Mouse (Mus musculus) natural killer cell, adult 2 months (primary cell): ENCODE data around the gene Nop14.
"Not testable (repeated sequence)": the region's sequence is repeated elsewhere in the genome, so short reads cannot be mapped to it uniquely, and the experiment has no call there.

Experiments
- DNase-seq, 2 experiments: peaks; one replicate each; pipeline ENCODE4 v3.0.0; 2022; ENCODE audit warnings: low spot score in 2 of 2

The Nop14 gene

DNA sequence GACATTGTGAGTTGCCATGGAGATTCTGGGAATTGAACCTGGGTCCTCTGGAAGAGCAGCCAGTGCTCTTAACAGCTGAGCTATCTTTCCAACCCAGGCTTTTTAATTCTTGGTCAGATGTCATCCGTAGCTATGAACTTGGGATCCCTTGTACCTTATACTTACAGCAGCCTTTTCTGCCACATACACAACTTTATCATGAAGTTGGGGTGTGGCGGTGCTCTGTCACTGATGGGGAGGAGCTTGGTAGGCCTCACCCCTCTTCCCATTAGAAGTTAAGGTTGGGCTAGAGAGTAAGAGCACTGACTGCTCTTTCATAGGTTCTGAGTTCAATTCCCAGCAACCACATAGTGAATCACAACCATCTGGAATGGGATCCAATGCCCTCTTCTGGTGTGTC is 27.0 kb downstream of the Nop14 start:
- no peak for DNase-seq

DNA sequence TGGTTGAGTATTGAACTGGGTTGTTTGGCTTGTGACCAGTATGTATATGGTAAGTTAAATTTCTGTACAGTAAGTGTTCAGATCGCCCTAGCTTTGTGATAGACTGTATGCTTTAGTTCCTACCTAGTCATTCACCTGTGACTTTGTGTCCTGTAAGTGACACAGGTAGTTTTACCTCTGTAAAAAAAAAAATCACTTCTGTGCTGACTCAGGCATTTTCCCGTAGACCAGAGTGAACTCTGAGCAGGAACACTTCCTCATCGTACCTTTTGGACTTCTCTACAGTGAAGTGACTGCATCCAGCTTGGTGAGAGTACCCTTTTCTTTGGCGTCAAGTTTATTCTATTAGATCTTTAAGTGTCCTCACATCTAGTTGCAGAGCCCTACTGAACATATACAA is 50.0 kb downstream of the Nop14 start:
- no peak for DNase-seq

DNA sequence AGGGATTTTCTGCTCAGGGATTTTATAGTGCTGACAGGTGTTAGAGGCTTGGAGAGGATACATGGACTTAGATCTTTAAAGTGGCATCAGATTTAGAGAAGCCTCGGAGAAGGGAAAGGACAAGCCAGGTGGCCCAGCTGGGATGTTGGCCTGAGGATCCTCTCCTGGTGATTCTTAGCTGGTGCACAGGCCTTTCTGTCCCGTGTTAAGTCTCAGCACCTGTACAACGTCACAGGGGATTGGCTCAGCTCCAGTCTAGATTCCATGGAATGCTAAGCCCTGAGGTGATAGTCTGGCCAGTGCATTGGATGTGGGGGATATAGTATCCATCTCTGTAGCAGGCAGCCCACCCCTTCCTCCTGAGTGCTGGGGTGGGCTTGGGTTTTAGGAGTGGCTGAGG is 51.7 kb downstream of the Nop14 start:
- DNase-seq = no peak

DNA sequence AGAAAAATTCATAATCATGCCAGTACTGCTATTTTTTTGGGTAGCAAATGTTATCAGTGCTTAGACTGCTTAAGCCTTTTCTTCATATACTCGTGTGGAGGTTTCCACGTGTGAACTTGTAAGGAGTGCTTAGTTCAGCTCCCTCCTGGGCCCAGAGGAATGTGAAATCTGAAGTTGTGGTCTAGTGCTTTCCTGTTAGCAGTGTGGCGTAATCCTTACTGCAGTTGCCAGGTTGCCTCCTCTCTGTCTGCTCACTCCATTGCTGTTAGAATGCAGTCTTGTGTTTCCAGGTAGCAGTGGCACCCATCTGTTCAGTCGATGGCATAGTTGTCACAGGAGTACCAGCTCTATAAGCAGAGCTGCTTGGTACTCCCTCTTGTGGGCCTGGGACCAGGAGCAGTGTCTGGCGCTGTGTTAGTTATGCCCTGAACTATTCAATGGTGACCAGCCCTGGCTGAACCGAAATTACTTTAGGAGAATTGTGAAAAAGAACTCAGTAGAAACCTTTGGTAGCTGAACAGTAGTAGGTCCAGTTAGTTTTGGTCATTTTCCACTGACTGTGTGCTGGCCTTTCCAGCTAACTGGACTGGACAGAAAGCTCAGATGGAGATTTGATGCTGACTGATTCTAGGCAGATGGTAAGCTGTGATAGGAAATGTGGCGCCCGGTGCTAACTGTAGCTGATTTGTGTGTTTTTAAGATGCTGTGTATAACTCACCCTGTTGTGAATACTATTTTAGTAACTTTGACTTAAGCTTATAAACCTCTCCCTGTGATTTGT is 52.7 kb downstream of the Nop14 start:
- DNase-seq = no peak

DNA sequence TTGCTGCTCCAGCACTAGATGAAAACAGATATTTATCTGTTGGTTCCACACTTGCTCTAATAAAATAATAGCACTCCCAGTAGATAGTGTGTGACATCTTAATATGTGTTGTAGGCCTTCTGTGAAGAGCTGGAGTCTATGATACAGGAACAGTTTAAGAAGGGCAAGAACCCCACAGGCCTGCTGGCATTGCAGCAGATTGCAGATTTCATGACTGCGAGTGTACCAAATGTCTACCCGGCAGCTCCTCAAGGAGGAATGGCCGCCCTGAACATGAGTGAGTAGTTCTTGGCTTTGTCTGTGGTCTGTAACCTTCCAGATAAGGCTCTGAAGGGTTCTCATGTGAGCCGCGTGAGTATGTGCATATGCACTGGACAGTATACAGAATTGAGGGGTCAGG is 55.4 kb downstream of the Nop14 start:
- DNase-seq = no peak

DNA sequence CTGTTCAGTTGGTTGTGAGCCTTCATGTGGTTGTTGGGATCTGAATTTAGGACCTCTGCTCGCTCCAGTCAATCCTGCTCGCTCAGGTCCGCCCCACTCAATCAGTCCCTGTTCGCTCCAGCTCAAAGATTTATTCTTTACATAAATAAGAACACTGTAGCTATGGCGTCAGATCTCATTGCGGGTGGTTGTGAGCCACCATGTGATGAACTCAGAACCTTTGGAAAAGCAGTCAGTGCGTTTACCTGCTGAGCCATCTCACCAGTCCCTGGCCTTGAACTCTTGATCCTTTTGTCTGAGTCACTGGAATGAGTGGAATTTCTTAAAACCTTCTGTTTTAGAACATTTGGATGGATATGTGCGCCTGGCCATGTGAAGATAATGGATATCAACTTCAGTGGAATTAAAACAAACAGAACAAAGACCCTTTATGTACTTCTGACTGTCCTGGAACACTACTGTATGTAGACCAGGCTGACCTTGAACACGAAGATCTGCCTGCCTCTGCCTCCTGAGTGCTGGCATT is 66.7 kb downstream of the Nop14 start:
- no peak for DNase-seq

DNA sequence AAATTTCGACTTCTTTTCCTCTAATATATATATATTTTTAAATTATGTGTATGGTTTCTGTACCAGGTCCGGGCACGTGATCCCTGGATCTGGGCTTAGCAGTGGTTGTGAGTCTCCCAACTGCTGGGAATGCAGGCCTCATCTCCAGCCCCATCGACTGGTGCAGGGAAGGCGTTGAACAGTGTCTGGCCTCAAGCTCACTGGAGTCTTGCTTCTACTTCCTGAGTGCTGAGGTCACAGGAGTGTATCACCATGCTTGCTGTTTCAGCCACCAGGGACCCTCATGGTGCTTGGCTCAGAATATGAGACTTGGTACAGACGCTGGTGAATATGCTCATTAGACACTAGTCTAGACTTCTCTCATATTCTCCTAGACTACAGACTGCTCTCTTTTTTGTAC is 67.3 kb downstream of the Nop14 start:
- DNase-seq = no peak

DNA sequence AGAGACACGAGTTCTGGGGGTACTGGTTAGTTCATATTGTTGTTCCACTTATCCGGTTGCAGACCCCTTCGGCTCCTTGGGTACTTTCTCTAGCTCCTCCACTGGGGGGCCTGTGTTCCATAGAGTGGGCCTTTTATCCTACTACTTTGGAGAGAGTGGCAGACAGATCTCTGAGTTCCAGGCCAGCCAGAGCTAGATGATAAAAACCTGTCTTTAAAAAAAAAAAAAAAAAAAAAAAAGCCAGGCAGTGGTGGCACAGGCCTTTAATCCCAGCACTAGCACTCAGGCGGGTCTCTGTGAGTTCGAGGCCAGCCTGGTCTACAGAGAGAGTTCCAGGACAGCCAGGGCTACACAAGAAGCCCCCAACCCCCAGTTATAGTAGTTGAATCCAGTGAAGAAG is 67.7 kb downstream of the Nop14 start:
- not testable (repeated sequence) for DNase-seq

DNA sequence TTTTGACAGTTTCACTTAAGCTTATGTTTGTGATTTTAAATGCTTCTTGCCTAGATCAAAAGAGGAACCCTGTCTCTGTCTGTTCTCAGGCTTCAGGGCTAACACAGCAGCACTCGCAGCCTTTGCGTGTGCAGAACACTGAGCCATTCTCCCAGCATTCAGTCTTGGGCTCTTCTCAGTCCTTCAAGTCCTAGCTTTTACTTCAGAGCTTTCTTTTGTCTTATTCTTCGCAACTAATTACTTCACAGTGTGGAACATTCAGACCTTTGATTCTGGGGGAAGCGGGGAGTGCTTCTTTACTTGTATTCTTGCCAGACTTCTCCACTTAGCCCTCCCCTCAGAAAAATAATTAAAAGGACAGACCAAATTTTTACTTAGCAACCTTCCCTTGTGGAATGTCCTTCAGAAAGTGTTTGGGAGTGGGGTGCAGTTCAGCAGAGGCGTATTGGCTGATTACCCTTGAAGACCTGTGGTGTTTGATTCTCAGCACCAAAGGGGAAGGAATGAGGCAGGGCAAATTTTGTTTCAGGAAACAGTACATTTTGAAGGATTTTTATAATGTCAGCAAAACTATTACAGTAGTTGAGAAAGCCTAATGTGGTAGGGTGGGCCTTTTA is 68.5 kb downstream of the Nop14 start:
- no peak for DNase-seq

DNA sequence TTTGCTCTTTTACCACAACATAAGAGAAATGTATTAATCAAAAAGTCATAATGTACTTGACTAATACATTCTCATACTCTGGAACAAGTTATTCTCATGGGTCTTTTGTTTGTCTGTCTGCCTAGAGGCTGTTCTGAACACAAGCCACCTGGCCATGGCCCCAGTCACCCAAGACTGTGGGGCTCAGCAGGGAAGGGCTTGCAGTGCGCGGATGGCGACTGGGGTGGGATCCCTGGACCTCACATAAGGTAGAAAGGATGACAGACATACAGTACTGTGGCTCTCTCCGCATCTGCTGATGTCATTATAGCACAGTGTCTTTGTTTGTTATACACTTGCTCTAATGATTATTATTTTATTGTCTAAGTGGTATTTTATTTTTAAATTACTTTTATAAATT is 69.2 kb downstream of the Nop14 start:
- DNase-seq = no peak

DNA sequence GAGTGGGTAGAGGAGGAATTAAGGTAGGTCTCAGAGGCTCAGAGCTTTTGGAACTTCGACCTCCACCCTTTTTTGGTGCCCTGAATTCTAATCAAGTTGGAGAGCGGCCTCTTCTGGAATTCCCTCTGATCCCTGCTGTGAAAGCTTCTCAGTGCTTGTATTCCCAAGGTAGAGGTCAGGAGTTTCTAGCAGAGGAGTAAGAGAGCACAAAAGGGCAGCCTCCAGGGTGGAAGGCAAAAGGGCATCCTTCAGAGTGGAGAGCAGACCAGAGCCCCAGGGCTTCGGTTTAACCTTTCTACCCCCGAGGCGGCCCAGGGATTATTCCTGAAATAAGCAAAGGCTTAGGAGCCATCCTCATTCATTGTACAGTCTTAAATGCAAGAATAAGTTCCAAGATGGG is 69.9 kb downstream of the Nop14 start:
- DNase-seq = no peak
